Mouse (Mus musculus) T-helper 2 cell (primary cell): ENCODE data around the gene Zbtb7b.

Experiments
- in situ Hi-C: fragments of 300-600 bp; cut with MboI, MseI; formaldehyde crosslinking; loops from one replicate; pipeline ENCODE4 v1.15.1; 2025; ENCODE audit warnings: high pct_unique_total_duplicates

Zbtb7b gene

DNA sequence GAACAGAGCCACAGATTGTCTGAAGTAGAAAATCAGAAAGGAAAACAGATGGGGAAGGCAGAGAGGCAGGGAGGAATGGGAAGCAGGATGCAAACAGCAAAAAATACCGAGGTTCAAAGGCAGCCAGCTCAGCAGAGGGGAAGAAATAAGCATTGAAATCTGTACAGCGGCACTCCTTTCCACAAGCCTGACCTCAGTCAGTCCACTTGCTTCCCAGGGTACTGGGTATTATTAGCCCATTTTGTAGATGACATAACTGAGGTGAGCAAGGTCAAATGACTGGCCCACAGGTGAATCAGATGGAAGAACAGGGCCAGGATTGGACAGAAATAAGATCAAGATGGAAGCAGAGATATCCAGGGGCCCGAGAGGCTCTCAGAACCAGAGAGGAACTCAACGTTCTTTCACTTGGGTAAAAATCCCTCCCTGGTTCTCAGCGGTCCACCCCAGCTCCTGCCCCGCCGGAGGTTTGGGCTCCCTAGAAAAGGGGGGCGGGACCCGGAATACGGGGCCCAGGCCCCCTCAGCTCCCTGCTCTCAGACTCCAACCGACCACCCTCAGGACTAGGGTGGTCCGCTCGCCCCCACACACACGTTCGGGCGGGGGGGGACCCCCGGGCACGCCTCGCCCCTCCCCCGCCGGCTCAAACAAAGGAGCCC, 57.4 kb downstream of the Zbtb7b start:
- in situ Hi-C loops: no loop called here

DNA sequence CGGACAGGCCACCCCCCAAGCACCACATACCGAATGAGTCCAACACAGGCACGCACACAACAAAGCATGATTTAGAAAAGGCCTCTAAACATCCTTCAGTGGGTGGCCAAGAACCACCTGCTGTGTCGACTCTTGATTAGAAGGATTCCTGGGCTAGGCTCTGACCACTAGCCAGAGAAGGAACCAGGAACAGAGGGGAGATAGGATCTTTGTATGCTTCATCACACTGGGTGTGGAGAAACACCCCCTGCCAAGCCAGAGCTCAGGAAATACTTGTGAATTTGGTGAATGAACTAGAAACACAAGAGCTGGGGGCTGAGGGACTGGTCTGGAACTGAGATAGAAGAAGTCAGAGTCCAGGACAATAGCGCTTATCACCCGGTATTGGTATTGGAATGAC, 58.0 kb downstream of the Zbtb7b start:
- in situ Hi-C loops: no loop called here

DNA sequence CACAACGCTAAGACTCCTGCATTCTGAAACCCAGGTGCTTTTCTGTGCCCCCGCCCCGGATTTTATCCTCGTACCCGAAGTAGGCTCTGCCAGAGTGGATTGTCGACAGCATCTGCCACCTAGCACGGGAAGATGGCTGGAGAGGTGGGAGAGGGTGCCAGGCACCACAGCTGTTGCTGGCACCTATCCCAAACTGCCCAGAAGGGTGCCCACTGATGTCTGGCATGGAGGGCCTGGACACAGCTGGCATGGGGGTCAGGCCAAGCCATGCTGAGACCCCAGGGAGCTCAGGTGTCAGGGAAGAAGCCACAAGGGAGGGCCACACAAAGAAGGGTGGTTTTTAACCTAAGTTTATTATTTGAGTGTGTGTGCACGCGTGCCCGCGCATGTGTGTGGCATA, 61.5 kb downstream of the Zbtb7b start:
- in situ Hi-C loops: no loop called here

DNA sequence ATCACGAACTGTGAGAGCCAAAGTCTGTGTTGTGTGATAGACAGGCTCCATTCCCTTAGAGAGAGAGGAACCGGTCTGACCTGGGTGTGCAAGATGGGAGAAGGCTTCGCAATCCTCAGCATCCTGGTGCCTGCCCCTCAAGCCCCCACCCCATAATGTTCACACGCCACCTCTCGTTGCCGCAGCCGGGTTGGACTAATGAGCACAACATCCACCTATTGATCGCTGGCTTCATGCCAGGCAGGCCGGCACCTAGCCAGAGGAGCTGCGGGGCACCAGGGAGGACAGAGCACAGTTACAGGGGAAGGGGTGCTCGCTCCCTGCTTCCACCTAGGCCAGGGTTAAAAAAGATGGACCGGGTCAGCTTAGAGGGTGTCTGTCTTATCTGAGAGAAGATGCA, 62.1 kb downstream of the Zbtb7b start:
- in situ Hi-C loops: no loop called here

DNA sequence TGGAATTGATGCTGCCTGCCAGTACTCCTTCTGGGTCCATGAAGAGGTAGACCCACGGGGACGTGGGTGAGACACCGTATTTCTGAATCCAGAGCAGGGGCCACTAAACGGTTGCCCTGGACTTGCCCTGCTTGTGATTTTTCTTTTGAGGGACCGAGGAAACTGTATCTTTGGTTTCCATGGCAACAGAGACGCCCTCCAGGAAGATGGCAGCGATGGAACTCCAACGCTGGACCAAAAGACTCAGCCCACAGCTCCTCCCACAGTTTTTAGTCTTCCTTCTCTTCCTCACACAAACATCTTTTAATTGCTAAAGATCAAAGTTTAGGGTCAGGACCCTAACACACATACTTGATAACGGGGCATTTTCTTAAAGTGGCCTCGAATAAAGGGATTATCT, 62.6 kb downstream of the Zbtb7b start:
- in situ Hi-C loops: no loop called here

DNA sequence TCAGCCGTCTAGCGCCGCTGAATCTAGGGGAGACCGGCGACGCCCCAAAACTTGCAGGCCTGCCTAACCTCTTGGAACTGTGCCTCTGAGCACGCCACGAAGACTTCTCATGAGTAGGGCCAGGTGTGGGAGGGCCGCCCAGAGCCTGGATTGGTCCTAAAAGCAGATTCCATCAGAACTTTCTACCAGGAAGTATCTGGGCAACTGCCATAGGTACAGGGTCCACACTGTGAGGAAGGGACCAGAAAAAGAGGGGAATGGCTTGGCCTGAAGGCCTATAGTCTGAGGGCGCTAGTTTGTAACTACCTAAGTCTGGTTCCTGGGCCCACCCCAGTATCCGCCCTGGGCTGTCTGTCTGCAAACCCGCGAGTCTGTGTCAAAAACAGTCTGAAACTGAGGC, 63.0 kb downstream of the Zbtb7b start:
- in situ Hi-C loops: no loop called here

DNA sequence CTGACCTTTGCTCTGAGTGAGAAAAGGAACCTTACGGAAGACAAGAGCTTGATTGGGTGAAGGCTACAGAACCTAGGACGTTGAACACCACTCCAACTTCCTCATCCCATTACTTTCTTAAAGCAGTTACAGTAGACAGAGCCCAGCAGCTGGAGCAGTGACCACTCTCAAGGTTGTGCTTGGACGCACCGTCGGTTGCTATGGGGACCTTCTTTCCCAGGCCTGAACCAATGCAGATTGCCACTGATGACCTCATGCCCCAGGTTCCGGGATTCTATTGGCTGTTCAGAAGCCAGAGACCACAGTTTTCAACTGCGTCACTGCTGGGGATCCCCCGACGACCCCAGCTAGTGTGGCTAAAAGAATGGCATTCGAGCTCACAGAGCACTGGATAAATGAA, 63.6 kb downstream of the Zbtb7b start:
- in situ Hi-C loops: no loop called here

DNA sequence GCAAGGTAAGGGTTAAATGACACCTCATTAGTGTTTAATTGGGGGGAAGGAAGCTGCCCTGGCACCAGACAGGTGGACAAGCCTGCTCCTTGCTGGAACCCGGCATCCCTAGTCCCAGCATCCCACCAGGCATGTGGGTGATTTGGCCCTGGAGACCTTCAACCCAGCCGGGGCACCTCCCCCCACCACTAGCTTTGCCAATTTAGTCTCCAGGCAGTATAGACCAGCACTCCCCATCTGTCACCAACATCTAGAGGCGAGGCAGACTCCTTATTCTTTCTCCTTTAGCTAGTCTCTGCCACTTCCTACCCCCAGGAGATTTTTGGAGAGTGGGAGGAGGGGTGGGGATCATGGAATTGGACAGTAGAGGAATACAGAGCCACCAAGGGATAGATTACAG, 64.2 kb downstream of the Zbtb7b start:
- in situ Hi-C loops: no loop called here

DNA sequence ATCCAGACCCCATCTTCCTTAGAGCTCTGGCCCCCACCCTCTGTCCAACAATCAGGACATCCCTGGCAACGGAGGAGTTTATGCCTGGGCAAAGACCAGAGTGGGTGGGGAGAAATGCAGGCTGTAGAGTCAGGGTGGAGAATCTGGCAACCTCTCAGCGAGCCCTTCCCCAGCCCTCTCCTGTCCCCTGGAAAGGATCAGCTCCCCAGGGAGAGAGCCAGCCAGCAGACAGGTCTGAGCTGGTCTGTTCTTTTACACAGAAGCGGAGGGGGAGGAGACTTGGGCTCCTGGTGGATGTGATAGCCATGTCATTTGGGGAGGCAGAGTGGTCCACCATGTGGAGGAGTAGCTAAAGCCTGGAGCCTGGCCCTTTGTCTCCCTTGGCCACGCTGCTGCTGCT, 66.0 kb downstream of the Zbtb7b start:
- in situ Hi-C loops: no loop called here
